Mouse (Mus musculus) forebrain, embryonic 13.5 days (tissue): ENCODE measurements around the gene Etnk1. TPM values are rescaled to one million over a fixed set of nuclear protein-coding genes. Genes with fewer than 3 reads are reported as not detected.

Experiments used
- ATAC-seq: fragments of 200-750 bp; cut with Nextera tagmentation; 2 replicates; pipeline ENCODE4 v1.8.0; 2017
- H3K27ac ChIP-seq: fragments of 300-500 bp; sonication (generic); 2 replicates; pipeline ENCODE4 v1.5.1; 2015; ENCODE audit warnings: inconsistent platforms, mild to moderate bottlenecking, moderate library complexity
- H3K27me3 ChIP-seq: fragments of 300-500 bp; sonication (generic); 2 replicates; pipeline ENCODE4 v1.6.1; 2015; ENCODE audit warnings: mild to moderate bottlenecking, inconsistent platforms
- H3K36me3 ChIP-seq: fragments of 300-500 bp; sonication (generic); 2 replicates; pipeline ENCODE4 v1.6.1; 2015; ENCODE audit warnings: mild to moderate bottlenecking, inconsistent platforms; ENCODE audit not compliant: poor library complexity, severe bottlenecking
- H3K4me1 ChIP-seq: fragments of 300-500 bp; sonication (generic); 2 replicates; pipeline ENCODE4 v1.6.1; 2015; ENCODE audit warnings: inconsistent platforms
- H3K4me2 ChIP-seq: fragments of 300-500 bp; sonication (generic); 2 replicates; pipeline ENCODE4 v1.6.1; 2015; ENCODE audit warnings: inconsistent platforms, mild to moderate bottlenecking, moderate library complexity
- H3K4me3 ChIP-seq: fragments of 300-500 bp; sonication (generic); 2 replicates; pipeline ENCODE4 v1.5.1; 2015; ENCODE audit warnings: mild to moderate bottlenecking, inconsistent platforms
- H3K9ac ChIP-seq: fragments of 300-500 bp; sonication (generic); 2 replicates; pipeline ENCODE4 v1.6.1; 2015; ENCODE audit warnings: mild to moderate bottlenecking, inconsistent platforms
- H3K9me3 ChIP-seq: fragments of 300-500 bp; sonication (generic); replicated peaks from 2 replicates; pipeline ENCODE4 v1.6.1; 2016; ENCODE audit warnings: inconsistent platforms
- WGBS: fragments of 180-500 bp; shearing (Covaris S2); methylation state at CpG from one replicate; pipeline ENCODE4 v1.1.7; 2015; 5-methylcytosine and 5-hydroxymethylcytosine counted together
- polyA plus RNA-seq: library from polyadenylated mRNA; unstranded; fragments of >200 nt; fragmentation: Nextera tagmentation; extraction: Ambion mirVana; gene quantifications from 2 replicates; pipeline ENCODE4 v1.2.1, GENCODE M21; 2015

Gene Etnk1
- polyA plus RNA-seq, 1 experiment from 2014 or later, result 22.6 TPM

DNA sequence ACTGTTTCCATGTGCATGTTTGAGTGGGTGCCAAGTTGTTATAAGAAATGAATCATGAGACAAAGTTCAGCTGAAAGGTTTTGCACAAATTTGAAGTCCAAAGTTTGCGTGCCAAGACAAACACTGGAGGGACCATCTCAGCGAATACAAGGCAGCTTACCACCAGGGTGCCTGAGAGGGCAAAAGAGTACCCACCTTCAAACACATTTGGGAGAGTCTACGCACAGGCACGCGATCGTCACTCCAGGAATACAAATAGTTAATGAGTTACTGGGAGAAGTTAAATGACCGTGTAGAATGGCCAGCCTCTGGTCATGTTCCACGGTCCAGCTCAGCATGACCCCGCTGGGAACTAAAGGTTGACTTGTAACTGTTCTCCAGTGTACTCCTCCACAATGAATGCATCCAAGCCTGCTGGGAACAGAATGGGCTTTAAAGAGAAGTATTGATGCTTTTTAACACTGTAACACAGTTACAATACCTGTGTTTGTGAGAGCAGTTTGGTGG is 14.6 kb upstream of the Etnk1 start:
- no peak overlapping the region for H3K4me3 ChIP-seq

GRCm38 (mm10) chr6:143153160-143153559 is 13.9 kb upstream of the Etnk1 start:
- H3K9me3 ChIP-seq, result no peaks in the 10 kb centered on the region
- H3K27ac ChIP-seq, result no peak overlapping the region
- no peak overlapping the region for H3K9ac ChIP-seq
- no peak for ATAC-seq
- 5% methylated on average over 2 of the region's 2 CpGs for WGBS
- no peaks in the 10 kb centered on the region for H3K36me3 ChIP-seq
- H3K4me2 ChIP-seq, result no peak overlapping the region
- peaks cover 4% of the 10 kb centered on the region; the same call in 1 of the 2 replicates for H3K4me1 ChIP-seq
- no peak overlapping the region for H3K4me3 ChIP-seq
- H3K27me3 ChIP-seq, result 0 out of 2 replicates have a peak, but pooled peaks cover 3% of the 10 kb centered on the region

More for the DNA sequence above, 14.6 kb upstream of the Etnk1 start:
- ATAC-seq, result no peak
- Histone ChIP-seq H3K9me3 (no peaks in the 10 kb centered on the region), H3K27ac (no peak overlapping the region), H3K4me1 (peaks cover 4% of the 10 kb centered on the region; the same call in 1 of the 2 replicates), H3K4me2 (no peak overlapping the region), H3K36me3 (no peaks in the 10 kb centered on the region), H3K27me3 (0 out of 2 replicates have a peak, but pooled peaks cover 3% of the 10 kb centered on the region), H3K9ac (no peak overlapping the region)
- WGBS, result 20% methylated on average over 9 of the region's 9 CpGs

- 85% methylated on average over 10 of the region's 10 CpGs for WGBS
- Histone ChIP-seq H3K27me3 (0 out of 2 replicates have a peak, but pooled peaks cover 3% of the 10 kb centered on the region), H3K4me3 (no peak overlapping the region), H3K9me3 (no peaks in the 10 kb centered on the region), H3K4me1 (peaks cover 4% of the 10 kb centered on the region; the same call in 1 of the 2 replicates), H3K9ac (no peak overlapping the region), H3K4me2 (no peak overlapping the region), H3K27ac (no peak overlapping the region), H3K36me3 (no peaks in the 10 kb centered on the region)
- ATAC-seq, result no peak
Measured at GRCm38 (mm10) chr6:143153751-143154494, 13.1 kb upstream of the Etnk1 start.

DNA sequence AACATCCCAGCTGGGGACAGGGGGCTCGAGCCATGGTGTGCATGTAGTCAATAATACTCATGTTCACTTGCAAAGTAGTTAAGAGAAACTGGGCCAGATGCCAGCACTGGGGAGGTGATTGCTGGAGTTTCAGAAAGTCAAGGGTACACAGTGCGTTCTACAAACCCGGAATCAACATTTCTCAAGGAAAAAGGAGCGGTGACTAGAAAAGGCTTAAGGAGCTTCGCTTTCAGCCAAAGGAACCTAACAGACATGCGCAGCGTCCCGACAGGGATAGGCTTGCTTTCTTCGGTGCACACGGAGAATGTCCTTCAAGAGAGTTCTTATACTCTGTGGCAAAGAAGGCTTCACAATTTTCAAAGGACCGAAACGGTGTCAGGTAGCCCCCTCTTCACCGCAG is 12.1 kb upstream of the Etnk1 start:
- Histone ChIP-seq H3K27ac (no peak overlapping the region), H3K4me2 (no peak overlapping the region), H3K27me3 (0 out of 2 replicates have a peak, but pooled peaks cover 3% of the 10 kb centered on the region), H3K4me3 (no peak overlapping the region), H3K36me3 (no peaks in the 10 kb centered on the region), H3K9ac (no peak overlapping the region), H3K9me3 (no peaks in the 10 kb centered on the region), H3K4me1 (peaks cover 4% of the 10 kb centered on the region; the same call in 1 of the 2 replicates)
- WGBS, result 83% methylated on average over 13 of the region's 13 CpGs
- ATAC-seq, result no peak

- Histone ChIP-seq H3K27me3 (0 out of 2 replicates have a peak, but pooled peaks cover 3% of the 10 kb centered on the region), H3K27ac (no peak overlapping the region), H3K4me3 (no peak overlapping the region), H3K4me1 (peaks cover 4% of the 10 kb centered on the region; the same call in 1 of the 2 replicates), H3K36me3 (no peaks in the 10 kb centered on the region), H3K9me3 (no peaks in the 10 kb centered on the region), H3K4me2 (no peak overlapping the region), H3K9ac (no peak overlapping the region)
- no peak for ATAC-seq
- 88% methylated on average over 1 of the region's 1 CpGs for WGBS
Measured at GRCm38 (mm10) chr6:143155996-143156395, 11.0 kb upstream of the Etnk1 start.

GRCm38 (mm10) chr6:143156684-143157083 is 10.3 kb upstream of the Etnk1 start:
- no peak overlapping the region for H3K4me3 ChIP-seq
- H3K27ac ChIP-seq, result no peak overlapping the region
- no peak for ATAC-seq
- H3K27me3 ChIP-seq, result 0 out of 2 replicates have a peak, but pooled peaks cover 3% of the 10 kb centered on the region
- H3K9ac ChIP-seq, result no peak overlapping the region
- no peaks in the 10 kb centered on the region for H3K36me3 ChIP-seq
- WGBS, result 85% methylated on average over 7 of the region's 7 CpGs
- H3K9me3 ChIP-seq, result no peaks in the 10 kb centered on the region
- H3K4me2 ChIP-seq, result no peak overlapping the region
- H3K4me1 ChIP-seq, result peaks cover 4% of the 10 kb centered on the region; the same call in 1 of the 2 replicates

GRCm38 (mm10) chr6:143157401-143157800 is 9.6 kb upstream of the Etnk1 start:
- Histone ChIP-seq H3K9me3 (no peaks in the 10 kb centered on the region), H3K4me2 (no peak overlapping the region), H3K27ac (no peak overlapping the region), H3K27me3 (0 out of 2 replicates have a peak, but pooled peaks cover 3% of the 10 kb centered on the region), H3K4me3 (no peak overlapping the region), H3K9ac (no peak overlapping the region), H3K36me3 (no peaks in the 10 kb centered on the region), H3K4me1 (peaks cover 4% of the 10 kb centered on the region; the same call in 1 of the 2 replicates)
- WGBS, result 89% methylated on average over 8 of the region's 8 CpGs
- no peak for ATAC-seq

- Histone ChIP-seq H3K4me3 (no peak overlapping the region), H3K27ac (no peak overlapping the region), H3K9ac (no peak overlapping the region), H3K27me3 (peaks cover 3% of the 10 kb centered on the region; the same call in 1 of the 2 replicates), H3K9me3 (no peaks in the 10 kb centered on the region), H3K4me1 (no peaks in the 10 kb centered on the region), H3K36me3 (no peaks in the 10 kb centered on the region), H3K4me2 (no peak overlapping the region)
- ATAC-seq, result no peak
- WGBS, result 91% methylated on average over 6 of the region's 6 CpGs
Measured at GRCm38 (mm10) chr6:143160572-143161231, 6.3 kb upstream of the Etnk1 start.

DNA sequence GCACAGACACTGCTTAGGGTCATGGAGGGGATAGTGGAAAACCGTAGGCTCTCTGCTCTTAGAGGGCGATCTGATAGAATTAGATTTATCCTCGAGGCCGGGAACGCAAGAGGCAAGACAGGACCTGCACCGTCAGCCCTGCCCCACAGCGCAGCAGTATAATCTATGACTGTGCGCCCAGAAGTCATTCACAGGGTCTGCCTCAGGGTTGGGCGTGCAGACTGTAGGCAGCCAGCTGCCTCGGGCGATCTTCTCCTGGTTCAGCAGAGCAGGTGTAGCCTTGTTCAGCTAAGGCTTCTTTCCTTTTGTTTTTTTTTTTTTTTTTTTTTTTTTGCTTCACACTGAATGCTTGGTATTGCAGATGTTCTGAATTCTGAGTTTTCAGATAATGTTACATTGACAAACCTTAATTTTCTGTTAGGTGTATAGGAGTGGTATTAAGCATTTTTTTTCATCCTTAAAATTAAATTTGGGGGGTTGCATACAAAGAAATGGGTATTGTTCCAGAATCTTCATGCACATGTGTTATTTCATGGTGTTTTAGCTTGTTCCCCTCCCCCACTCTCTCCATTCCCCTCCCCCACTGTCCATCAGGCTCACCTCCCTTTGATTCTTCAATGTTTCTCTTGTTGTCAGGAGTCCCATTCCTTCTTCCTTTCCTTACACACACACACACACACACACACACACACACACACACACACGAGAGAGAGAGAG is 4.7 kb upstream of the Etnk1 start:
- Histone ChIP-seq H3K36me3 (no peaks in the 10 kb centered on the region), H3K27ac (no peak overlapping the region), H3K9me3 (no peaks in the 10 kb centered on the region), H3K27me3 (peaks cover 3% of the 10 kb centered on the region; the same call in 1 of the 2 replicates), H3K4me3 (no peak overlapping the region), H3K4me2 (no peak overlapping the region), H3K4me1 (no peaks in the 10 kb centered on the region), H3K9ac (no peak overlapping the region)
- ATAC-seq, result no peak
- 65% methylated on average over 11 of the region's 12 CpGs for WGBS

DNA sequence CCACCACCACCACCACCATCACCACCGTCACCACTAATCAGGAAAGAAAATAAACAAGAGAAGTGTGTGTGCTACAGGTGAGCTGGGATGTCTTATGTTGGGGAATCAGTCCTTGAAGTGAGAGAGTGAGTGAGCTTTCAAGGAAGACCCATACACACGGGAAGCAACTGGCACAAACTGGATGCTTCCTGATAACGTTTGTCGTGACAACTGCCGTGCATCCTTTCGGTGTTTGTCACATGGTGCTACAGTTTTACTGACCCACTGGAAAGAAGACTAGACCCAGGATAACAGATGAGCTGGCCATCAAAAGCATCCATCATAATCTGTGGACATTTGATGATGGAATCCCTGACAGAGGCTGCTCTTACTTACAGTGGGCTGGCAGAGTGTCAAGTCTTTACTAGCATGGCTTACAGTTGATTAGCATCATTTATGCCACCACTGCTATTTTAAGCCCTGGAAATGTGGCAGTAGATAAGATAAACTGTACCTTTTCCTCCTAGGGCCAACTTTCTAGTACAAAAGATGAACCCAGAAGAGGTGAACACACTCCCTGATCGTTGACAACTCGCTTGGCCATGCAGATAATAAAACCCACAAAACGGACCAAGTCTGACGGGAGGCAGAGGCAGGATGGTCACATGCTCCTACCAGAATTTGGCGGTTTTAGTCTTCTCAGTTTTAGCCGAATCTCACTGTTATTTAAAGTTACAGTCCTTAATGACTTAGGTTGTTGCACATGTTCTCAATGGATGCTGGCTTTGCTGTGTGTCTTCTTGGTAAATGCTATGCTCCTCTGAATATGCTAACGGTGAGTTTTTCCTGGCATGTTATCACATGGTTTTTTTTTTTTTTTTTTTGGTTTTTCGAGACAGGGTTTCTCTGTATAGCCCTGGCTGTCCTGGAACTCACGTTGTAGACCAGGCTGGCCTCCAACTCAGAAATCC is 2.8 kb upstream of the Etnk1 start:
- no peak overlapping the region for H3K27ac ChIP-seq
- H3K36me3 ChIP-seq, result no peaks in the 10 kb centered on the region
- no peak overlapping the region for H3K9ac ChIP-seq
- peaks cover 16% of the 10 kb centered on the region for H3K4me1 ChIP-seq
- H3K4me2 ChIP-seq, result no peak overlapping the region
- no peaks in the 10 kb centered on the region for H3K9me3 ChIP-seq
- H3K4me3 ChIP-seq, result no peak overlapping the region
- 92% methylated on average over 15 of the region's 15 CpGs for WGBS
- peaks cover 3% of the 10 kb centered on the region; the same call in 1 of the 2 replicates for H3K27me3 ChIP-seq
- ATAC-seq, result no peak

- H3K4me3 ChIP-seq, result no peak overlapping the region
- H3K9me3 ChIP-seq, result no peaks in the 10 kb centered on the region
- H3K27ac ChIP-seq, result no peak overlapping the region
- peaks cover 3% of the 10 kb centered on the region; the same call in 1 of the 2 replicates for H3K27me3 ChIP-seq
- H3K4me1 ChIP-seq, result peaks cover 22% of the 10 kb centered on the region
- no peak overlapping the region for H3K4me2 ChIP-seq
- 86% methylated on average over 8 of the region's 8 CpGs for WGBS
- ATAC-seq, result no peak
- H3K9ac ChIP-seq, result no peak overlapping the region
- no peaks in the 10 kb centered on the region for H3K36me3 ChIP-seq
Measured at GRCm38 (mm10) chr6:143164906-143165255, 2.1 kb upstream of the Etnk1 start.
